Mouse (Mus musculus): Measurements from ENCODE around the gene Dusp6. TPM values are rescaled to one million over a fixed set of nuclear protein-coding genes. Genes with fewer than 3 reads are reported as not detected.

Gene Dusp6
- polyA plus RNA-seq, 1 experiment from 2014 or later = 35.2 TPM

DNA sequence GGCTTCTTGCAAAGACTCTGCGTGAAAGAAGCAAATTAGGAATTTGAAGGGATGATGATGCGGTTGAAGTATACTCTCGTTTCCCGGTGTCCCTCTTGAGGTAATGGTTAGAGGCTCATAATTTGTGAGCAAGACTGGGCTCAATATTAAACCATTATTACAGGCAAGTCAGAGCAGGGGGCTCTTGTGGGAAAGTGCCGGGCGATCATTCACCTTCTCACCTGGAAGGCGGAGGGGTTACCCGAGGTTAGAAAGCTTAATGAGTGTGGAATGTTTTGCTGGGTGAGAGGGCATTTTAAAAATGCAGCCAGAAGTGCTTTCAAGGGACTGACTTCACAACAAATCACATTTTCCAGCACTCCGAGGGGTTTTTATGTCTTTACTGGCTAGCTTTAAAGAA is 36.3 kb downstream of the Dusp6 start:
- Histone ChIP-seq H3K4me1 (ENCODE audit: control insufficient read depth, insufficient read depth, low read depth, low read length) (peaks cover 7% of the 10 kb centered on the region), H3K36me3 (ENCODE audit: control insufficient read depth, insufficient read depth, low read length) (no peaks in the 10 kb centered on the region), H3K9ac (ENCODE audit: low read depth, low read length) (no peak overlapping the region), H3K9me3 (ENCODE audit: control insufficient read depth, low read length) (no peaks in the 10 kb centered on the region), H3K4me2 (ENCODE audit: low read length) (peak overlapping the region; percentile 31; the same call in 1 of the 2 replicates), H3K27me3 (replicated peaks; ENCODE audit: control insufficient read depth, insufficient read depth, low read length) (no peaks in the 10 kb centered on the region), H3K27ac (ENCODE audit: low read depth, low read length) (no peak overlapping the region), H3K4me3 (ENCODE audit: low read length) (no peak overlapping the region)
- WGBS = 27% methylated on average over 9 of the region's 9 CpGs
- no peak for ATAC-seq

DNA sequence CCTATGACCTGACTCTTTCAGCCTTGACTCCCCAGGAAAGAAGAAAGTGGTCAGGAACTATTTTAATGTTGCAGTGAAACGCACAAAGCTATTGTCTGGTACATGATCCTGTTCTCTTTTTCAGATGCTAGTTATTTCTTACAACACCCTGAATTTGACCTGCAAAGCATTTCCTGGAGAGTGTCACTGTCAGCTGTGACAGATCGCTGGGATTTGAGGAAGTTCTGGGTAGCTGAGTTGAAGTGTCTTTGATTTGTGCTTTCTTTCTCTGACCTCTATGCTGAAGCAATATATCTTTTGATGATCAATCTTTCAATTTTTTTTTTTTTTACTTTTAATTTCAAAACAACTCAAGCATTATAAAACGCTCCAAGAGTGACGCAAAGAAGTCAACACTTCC is 39.0 kb downstream of the Dusp6 start:
- H3K4me1 ChIP-seq (ENCODE audit: control insufficient read depth, insufficient read depth, low read depth, low read length) = peaks cover 7% of the 10 kb centered on the region
- no peak overlapping the region for H3K4me3 ChIP-seq (ENCODE audit: low read length)
- no peak for ATAC-seq
- no peak overlapping the region for H3K4me2 ChIP-seq (ENCODE audit: low read length)
- WGBS = 79% methylated on average over 4 of the region's 4 CpGs
- H3K9ac ChIP-seq (ENCODE audit: low read depth, low read length) = no peak overlapping the region
- H3K36me3 ChIP-seq (ENCODE audit: control insufficient read depth, insufficient read depth, low read length) = no peaks in the 10 kb centered on the region
- no peaks in the 10 kb centered on the region for H3K27me3 ChIP-seq (replicated peaks; ENCODE audit: control insufficient read depth, insufficient read depth, low read length)
- no peak overlapping the region for H3K27ac ChIP-seq (ENCODE audit: low read depth, low read length)
- no peaks in the 10 kb centered on the region for H3K9me3 ChIP-seq (ENCODE audit: control insufficient read depth, low read length)

DNA sequence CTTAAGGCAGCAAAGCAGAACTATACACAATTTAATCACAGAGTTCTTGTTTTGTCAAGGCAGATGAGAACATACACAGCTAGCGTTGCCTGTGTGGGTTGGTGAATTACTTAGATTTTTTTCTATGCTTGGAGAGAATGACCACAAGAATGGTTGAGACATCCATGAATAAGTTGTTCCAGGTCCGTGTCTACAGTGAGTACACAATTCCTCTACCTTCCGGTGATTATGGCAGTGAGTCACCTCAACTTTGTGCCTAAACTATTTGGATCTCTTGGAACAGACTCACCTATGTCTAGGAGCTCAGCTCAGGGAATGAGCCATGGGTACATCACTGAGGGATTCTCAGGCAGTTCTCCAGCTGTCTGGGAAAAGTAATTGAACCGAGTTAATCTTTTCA is 45.8 kb downstream of the Dusp6 start:
- Histone ChIP-seq H3K27ac (ENCODE audit: low read depth, low read length) (no peak overlapping the region), H3K27me3 (replicated peaks; ENCODE audit: control insufficient read depth, insufficient read depth, low read length) (no peaks in the 10 kb centered on the region), H3K4me3 (ENCODE audit: low read length) (no peak overlapping the region), H3K4me1 (ENCODE audit: control insufficient read depth, insufficient read depth, low read depth, low read length) (no peaks in the 10 kb centered on the region), H3K9me3 (ENCODE audit: control insufficient read depth, low read length) (no peaks in the 10 kb centered on the region), H3K4me2 (ENCODE audit: low read length) (no peak overlapping the region), H3K36me3 (ENCODE audit: control insufficient read depth, insufficient read depth, low read length) (no peaks in the 10 kb centered on the region), H3K9ac (ENCODE audit: low read depth, low read length) (no peak overlapping the region)
- no peak for ATAC-seq
- 91% methylated on average over 4 of the region's 4 CpGs for WGBS

DNA sequence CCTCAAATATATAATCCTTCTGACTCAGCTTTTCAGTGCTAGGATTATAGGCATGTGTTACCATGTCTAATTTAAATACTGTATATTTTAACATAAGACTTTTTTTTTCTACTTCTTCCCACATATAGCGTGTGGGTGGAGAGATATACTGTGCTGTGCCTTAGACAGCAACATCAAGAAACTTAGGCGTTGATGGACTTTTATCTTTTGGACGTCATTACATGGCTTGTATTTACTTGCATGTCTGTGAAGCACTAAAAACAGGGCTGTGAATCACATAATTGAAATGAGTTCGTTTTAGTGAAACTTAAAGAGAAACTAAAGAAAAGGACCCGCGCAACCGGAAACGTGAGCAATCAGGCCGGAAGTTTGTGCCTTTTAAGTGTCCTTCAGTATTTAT is 46.6 kb downstream of the Dusp6 start:
- no peak for ATAC-seq
- Histone ChIP-seq H3K4me3 (ENCODE audit: low read length) (no peak overlapping the region), H3K27ac (ENCODE audit: low read depth, low read length) (no peak overlapping the region), H3K9me3 (ENCODE audit: control insufficient read depth, low read length) (no peaks in the 10 kb centered on the region), H3K9ac (ENCODE audit: low read depth, low read length) (no peak overlapping the region), H3K36me3 (ENCODE audit: control insufficient read depth, insufficient read depth, low read length) (no peaks in the 10 kb centered on the region), H3K4me1 (ENCODE audit: control insufficient read depth, insufficient read depth, low read depth, low read length) (no peaks in the 10 kb centered on the region), H3K4me2 (ENCODE audit: low read length) (no peak overlapping the region), H3K27me3 (replicated peaks; ENCODE audit: control insufficient read depth, insufficient read depth, low read length) (no peaks in the 10 kb centered on the region)
- WGBS = 85% methylated on average over 9 of the region's 9 CpGs

DNA sequence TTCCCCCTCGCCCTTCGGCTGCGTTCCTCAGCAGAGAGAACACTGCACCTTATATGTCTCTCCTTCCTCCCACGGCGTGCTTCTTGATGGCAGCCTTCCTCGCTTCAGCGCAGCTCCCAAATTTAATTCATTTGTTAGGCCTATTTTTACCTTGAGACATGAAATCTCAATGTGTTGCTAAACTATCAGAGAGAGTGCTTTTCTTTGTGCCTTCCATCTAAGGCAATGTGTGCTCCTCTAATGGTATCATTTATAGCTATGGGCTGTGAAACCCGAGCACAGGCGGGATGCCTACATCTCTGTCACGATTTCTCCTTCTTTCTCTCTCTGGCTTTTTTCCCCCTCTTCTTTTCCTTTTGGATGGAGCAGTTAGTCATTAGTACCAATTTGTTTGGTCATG is 47.2 kb downstream of the Dusp6 start:
- no peak for ATAC-seq
- WGBS = 82% methylated on average over 10 of the region's 10 CpGs

DNA sequence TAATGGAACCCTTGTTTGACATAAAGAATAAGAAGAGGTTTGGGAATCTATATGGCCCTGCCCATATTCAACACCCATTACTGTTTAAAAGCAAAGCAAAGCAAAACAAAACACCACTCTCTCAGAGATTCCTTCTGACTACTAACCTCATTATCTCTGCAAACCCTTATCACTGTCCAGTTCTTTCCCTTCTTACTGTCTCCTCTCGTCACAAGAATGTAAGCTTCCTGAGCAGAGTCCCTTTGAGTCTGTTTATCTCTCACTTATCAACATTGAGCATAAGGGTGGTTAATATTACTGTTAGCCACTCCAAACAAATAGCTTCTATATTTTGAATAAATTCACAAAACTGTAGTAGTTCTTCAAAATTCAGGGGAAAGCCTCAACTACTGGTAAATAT is 48.9 kb downstream of the Dusp6 start:
- Histone ChIP-seq H3K4me1 (ENCODE audit: control insufficient read depth, insufficient read depth, low read depth, low read length) (no peaks in the 10 kb centered on the region), H3K4me3 (ENCODE audit: low read length) (no peak overlapping the region), H3K9ac (ENCODE audit: low read depth, low read length) (no peak overlapping the region), H3K27ac (ENCODE audit: low read depth, low read length) (no peak overlapping the region), H3K27me3 (replicated peaks; ENCODE audit: control insufficient read depth, insufficient read depth, low read length) (no peaks in the 10 kb centered on the region), H3K4me2 (ENCODE audit: low read length) (no peak overlapping the region), H3K36me3 (ENCODE audit: control insufficient read depth, insufficient read depth, low read length) (no peaks in the 10 kb centered on the region), H3K9me3 (ENCODE audit: control insufficient read depth, low read length) (no peaks in the 10 kb centered on the region)
- 93% methylated on average over 1 of the region's 1 CpGs for WGBS
- no peak for ATAC-seq

More for the DNA sequence above, 47.2 kb downstream of the Dusp6 start:
- no peaks in the 10 kb centered on the region for H3K27me3 ChIP-seq (replicated peaks; ENCODE audit: control insufficient read depth, insufficient read depth, low read length)
- H3K36me3 ChIP-seq (ENCODE audit: control insufficient read depth, insufficient read depth, low read length) = no peaks in the 10 kb centered on the region
- no peak overlapping the region for H3K4me3 ChIP-seq (ENCODE audit: low read length)
- no peaks in the 10 kb centered on the region for H3K9me3 ChIP-seq (ENCODE audit: control insufficient read depth, low read length)
- H3K4me2 ChIP-seq (ENCODE audit: low read length) = no peak overlapping the region
- H3K4me1 ChIP-seq (ENCODE audit: control insufficient read depth, insufficient read depth, low read depth, low read length) = no peaks in the 10 kb centered on the region
- no peak overlapping the region; the same call in 1 of the 2 replicates for H3K9ac ChIP-seq (ENCODE audit: low read depth, low read length)
- H3K27ac ChIP-seq (ENCODE audit: low read depth, low read length) = no peak overlapping the region

DNA sequence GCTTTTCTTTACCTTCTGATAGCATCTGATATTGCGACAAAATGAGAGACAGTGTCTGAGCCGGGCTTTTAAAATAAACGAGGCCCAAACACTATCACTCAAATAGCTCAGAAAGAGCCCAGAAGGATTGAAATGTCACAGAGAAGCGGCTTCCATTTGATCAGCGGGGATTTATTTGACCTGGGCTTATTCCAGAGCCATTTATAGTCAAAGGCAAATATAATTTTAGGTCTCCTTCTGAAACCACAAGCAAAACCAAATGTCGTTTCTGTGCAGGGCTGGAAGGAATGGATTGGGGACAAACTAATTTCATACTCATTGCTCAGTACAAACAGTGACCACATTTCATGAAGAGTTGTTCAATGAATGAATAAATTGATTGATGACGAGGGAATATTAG is 51.3 kb downstream of the Dusp6 start:
- Histone ChIP-seq H3K4me2 (ENCODE audit: low read length) (no peak overlapping the region), H3K27ac (ENCODE audit: low read depth, low read length) (no peak overlapping the region), H3K4me3 (ENCODE audit: low read length) (no peak overlapping the region), H3K9ac (ENCODE audit: low read depth, low read length) (no peak overlapping the region), H3K27me3 (replicated peaks; ENCODE audit: control insufficient read depth, insufficient read depth, low read length) (no peaks in the 10 kb centered on the region), H3K4me1 (ENCODE audit: control insufficient read depth, insufficient read depth, low read depth, low read length) (no peaks in the 10 kb centered on the region), H3K36me3 (ENCODE audit: control insufficient read depth, insufficient read depth, low read length) (no peaks in the 10 kb centered on the region), H3K9me3 (ENCODE audit: control insufficient read depth, low read length) (no peaks in the 10 kb centered on the region)
- 73% methylated on average over 7 of the region's 7 CpGs for WGBS
- no peak for ATAC-seq

DNA sequence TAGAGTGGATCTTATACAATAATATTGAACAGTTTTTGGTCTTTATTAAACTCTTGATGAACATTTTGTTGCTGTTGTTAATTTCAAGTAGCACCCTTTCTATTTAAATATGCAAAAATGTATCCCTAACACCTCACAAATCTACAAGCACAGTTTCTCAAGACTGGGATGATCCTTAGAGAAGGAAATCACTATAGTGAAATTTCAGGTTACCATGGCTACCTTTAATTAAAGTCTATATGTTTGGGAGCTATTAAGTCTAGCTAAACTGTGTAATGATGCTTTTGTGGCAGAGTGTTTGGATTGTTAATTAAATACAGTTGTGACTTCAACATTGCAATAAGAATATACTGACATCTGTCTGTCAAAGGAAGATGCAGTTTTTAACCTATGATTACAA is 54.0 kb downstream of the Dusp6 start:
- Histone ChIP-seq H3K4me2 (ENCODE audit: low read length) (no peak overlapping the region), H3K9ac (ENCODE audit: low read depth, low read length) (no peak overlapping the region), H3K4me3 (ENCODE audit: low read length) (no peak overlapping the region), H3K9me3 (ENCODE audit: control insufficient read depth, low read length) (no peaks in the 10 kb centered on the region), H3K27ac (ENCODE audit: low read depth, low read length) (no peak overlapping the region), H3K27me3 (replicated peaks; ENCODE audit: control insufficient read depth, insufficient read depth, low read length) (no peaks in the 10 kb centered on the region), H3K4me1 (ENCODE audit: control insufficient read depth, insufficient read depth, low read depth, low read length) (no peaks in the 10 kb centered on the region), H3K36me3 (ENCODE audit: control insufficient read depth, insufficient read depth, low read length) (no peaks in the 10 kb centered on the region)
- no peak for ATAC-seq
